Mouse (Mus musculus): ENCODE data around the gene Ormdl3.
"Not testable (repeated sequence)": the region's sequence is repeated elsewhere in the genome, so short reads cannot be mapped to it uniquely, and the experiment has no call there.

The Ormdl3 gene

GRCm38 (mm10) chr11:98586892-98587563 is at the start of gene Ormdl3:
Ormdl3 (minus strand) TSS chr11:98587368.
- DNase-seq: peak; percentile 98 to 99

DNA sequence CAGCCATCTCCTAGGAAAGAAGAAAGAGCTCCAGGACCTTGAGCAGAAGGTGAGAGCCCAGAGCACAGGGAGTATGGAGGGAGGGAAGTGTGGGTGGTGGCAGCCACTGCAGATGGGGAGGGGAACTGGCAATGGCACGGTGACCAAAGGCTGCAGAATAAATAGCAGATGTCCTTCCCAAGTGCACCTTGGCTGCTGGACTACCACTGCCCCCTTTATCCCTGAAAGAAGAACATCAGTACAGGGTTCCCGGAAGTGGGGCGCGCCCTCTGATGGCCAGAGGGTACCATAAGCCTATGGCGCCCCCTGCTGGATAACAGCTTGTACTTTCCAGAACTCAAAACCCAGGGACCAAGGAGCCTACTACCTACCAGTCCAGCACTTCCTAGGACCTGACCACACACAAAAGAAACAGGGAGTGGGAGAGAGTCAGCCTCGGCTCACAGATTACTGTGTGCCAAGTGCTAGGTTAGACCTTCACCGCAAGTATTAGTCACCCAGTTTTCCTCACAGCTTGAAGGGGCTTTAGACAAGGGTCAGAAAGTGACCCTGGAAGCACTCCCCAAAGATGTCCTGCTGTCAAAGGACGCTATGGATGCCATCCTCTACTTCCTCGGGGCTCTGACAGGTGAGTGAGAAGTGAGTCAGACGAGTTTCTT is 48.3 kb upstream of the Ormdl3 start:
- peak in 1 of 2 experiments; percentile 23 for DNase-seq

DNA sequence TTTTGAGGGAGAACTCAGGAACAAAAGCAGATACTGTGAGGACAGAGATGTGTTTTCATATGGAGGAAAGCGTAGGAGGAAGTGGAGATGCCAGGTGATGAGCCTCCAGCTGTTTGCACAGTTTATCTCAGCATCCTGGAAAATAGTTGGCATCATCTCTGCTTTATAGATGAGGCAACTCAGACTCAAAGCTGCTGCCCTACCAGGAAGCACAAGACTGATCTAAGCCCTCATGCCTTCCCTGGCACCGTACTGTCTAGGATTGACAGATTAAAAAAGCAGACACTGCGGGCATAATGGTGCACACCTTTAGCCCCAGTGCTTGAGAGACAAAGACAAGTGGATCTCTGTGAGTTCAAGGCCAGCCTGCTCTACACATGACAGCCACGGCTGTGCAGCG is 43.5 kb upstream of the Ormdl3 start:
- no peak for DNase-seq

GRCm38 (mm10) chr11:98628706-98629105 is 41.5 kb upstream of the Ormdl3 start:
- no peak for DNase-seq

- DNase-seq: no peak
These were observed 38.6 kb upstream of the Ormdl3 start, which contains the start of the genes Gm12355 and Gsdma3 for GRCm38 (mm10) chr11:98625611-98626410. Gm12355 (minus strand) TSS chr11:98625661. Gsdma3 (plus strand) TSS chr11:98626360.

- DNase-seq: not testable (repeated sequence)
These were observed 37.2 kb upstream of the Ormdl3 start for GRCm38 (mm10) chr11:98624381-98624780.

DNA sequence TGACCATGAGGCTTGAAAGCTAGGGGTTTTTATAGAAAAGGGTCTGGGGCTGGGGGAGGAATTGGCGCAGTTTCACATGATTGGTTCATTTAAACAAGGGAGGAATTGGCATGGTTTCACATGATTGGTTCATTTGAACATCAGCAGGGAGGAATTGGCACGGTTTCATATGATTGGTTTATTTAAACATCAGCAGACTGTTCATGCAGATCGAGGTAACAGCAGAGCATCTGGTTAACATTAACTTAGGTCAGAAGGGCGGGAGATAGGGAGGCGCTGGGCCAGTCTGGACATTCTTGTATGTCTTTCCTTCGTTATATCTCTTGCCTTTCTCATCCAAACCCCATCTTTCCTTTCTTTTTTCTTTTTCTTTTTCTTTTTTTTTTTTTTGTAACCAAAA is 36.8 kb upstream of the Ormdl3 start:
- not testable (repeated sequence) for DNase-seq

- no peak for DNase-seq
These were observed 33.6 kb upstream of the Ormdl3 start for GRCm38 (mm10) chr11:98620791-98621190.

GRCm38 (mm10) chr11:98606763-98607162 is 19.6 kb upstream of the Ormdl3 start:
- DNase-seq: peak in 1 of 2 experiments; percentile 40

DNA sequence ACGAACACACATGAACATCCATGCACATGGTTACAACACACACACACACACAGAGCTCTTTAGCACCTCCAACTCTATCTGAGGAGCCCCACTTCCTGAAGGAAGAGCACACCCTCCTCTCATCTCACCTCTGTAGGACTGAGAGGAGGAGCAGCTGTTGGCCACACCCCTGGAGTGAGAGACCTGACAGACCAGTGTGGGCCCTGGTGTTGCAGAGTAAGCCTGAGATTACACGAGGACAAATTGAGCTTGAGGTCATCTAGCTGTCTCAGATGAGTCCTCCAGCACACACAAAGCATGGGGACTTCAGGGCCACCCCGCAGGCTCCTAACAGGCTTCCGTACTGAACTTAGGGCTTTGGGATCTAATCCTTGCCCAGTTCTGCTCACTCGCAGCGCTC is 17.7 kb upstream of the Ormdl3 start:
- not testable (repeated sequence) for DNase-seq

GRCm38 (mm10) chr11:98603953-98604352 is 16.8 kb upstream of the Ormdl3 start:
- no peak for DNase-seq

DNA sequence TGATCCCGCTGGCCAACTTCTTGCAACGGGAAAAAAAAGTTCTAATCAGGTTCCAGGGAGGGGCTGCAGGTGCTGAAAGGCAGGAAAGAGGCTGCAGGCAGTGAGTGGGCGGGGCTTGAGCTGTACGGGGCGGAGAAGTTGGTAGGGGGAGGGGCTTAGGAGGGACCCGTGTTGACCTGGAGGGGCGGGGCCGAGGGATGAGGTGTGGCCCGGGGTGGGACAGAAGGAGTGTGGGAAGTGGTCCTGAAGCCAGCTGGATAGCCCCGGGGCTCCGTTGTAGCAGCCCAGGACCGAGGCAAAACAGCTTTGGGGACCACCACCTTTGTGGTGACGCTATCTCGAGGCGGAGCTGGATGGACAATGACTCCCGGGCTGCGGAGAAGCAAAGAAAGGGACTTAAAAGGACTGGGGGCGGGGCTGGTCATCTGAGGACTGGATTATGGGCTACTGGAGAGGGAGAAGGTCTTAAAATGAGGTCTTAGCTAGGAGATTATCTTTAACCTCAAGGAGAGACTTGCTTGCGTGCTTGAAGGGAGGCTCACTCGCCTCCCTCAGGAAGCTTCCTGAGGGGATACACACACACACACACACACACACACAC is 15.0 kb upstream of the Ormdl3 start:
- peak in 1 of 2 experiments; percentile 10 for DNase-seq

DNA sequence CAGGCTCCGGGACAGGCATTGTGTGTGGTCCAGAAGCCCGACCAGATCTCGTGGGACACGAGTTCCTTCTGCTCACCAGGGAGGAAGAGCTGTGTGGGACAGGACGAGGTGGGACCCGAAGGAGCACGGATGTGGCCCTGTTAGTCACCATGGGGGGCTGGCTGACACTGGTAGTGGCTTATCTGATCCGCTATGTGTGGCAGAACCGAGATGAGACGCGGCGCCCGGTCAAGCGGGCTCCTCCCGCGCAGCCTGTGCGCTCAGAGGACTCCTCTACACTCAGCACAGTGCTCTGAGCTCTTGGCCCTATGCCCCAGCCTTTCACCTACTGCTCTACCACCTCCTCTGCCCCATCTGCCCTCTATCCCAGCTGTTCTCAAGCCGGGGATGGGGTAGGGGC is 12.1 kb upstream of the Ormdl3 start:
- peak in 1 of 2 experiments; percentile 63 for DNase-seq

GRCm38 (mm10) chr11:98598851-98599290 is 11.7 kb upstream of the Ormdl3 start:
- peak; percentile 72 to 77 for DNase-seq

- no peak for DNase-seq
These were observed 10.8 kb upstream of the Ormdl3 start, which contains the start of gene Lrrc3c for GRCm38 (mm10) chr11:98597991-98598390. Lrrc3c (plus strand) TSS chr11:98598291.

- peak in 1 of 2 experiments; percentile 57 for DNase-seq
These were observed 10.2 kb upstream of the Ormdl3 start for GRCm38 (mm10) chr11:98597363-98597762.

- no peak for DNase-seq
These were observed 8.8 kb upstream of the Ormdl3 start for GRCm38 (mm10) chr11:98595955-98596354.

- DNase-seq: no peak
These were observed 8.3 kb upstream of the Ormdl3 start for GRCm38 (mm10) chr11:98595473-98595872.

GRCm38 (mm10) chr11:98595021-98595420 is 7.9 kb upstream of the Ormdl3 start:
- DNase-seq: no peak

- DNase-seq: peak; percentile 50 to 70
These were observed 3.6 kb upstream of the Ormdl3 start for GRCm38 (mm10) chr11:98590548-98591445.

DNA sequence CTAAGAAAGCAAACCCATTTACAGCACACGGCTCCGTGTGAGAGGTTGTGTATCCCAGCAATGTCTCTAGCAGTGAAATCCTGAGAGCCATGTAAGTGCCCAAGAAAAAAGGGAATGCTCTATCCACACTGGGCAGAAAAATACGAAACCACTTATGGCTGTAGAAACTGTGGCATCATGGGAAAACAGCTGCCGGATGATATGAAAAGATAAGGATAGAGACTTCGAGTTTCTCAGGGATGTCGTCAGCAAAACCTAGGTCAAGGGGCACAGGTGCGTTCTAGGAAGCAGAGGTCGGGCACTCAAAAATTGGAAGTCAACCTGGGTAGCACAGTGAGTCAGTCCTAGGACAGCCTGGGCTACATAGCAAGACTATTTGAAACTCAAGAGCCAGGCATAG is 2.1 kb upstream of the Ormdl3 start:
- DNase-seq: no peak

- DNase-seq: no peak
These were observed 1.7 kb upstream of the Ormdl3 start for GRCm38 (mm10) chr11:98588833-98589281.
